Mouse (Mus musculus) gastrocnemius, adult 2 months (tissue): ENCODE data around the gene Gm10160. TPM values are rescaled to one million over a fixed set of nuclear protein-coding genes. Genes with fewer than 3 reads are reported as not detected.

Experiments used
- DNase-seq: peaks from one replicate; pipeline ENCODE4 v3.0.0; 2022
- H3K27ac ChIP-seq: fragments of 200-600 bp; 2 replicates; pipeline ENCODE4 v1.8.1; 2022; ENCODE audit warnings: mild to moderate bottlenecking
- H3K4me3 ChIP-seq: fragments of 200-600 bp; 2 replicates; pipeline ENCODE4 v1.8.1; 2022; ENCODE audit warnings: mild to moderate bottlenecking, moderate library complexity
- CTCF ChIP-seq: fragments of 200-600 bp; IDR thresholded peaks from 2 replicates; pipeline ENCODE4 v1.8.1; 2022; ENCODE audit warnings: antibody characterized with exemption, mild to moderate bottlenecking, moderate library complexity
- intact Hi-C: fragments of 180-260 bp; cut with DNase I; formaldehyde crosslinking; loops from one replicate; pipeline ENCODE4 v1.15.1; 2025
- total RNA-seq, 2 experiments: library from RNA; stranded (reverse); gene quantifications; 2 replicates each; pipeline ENCODE4 v1.2.3; 2021

Gm10160 gene
- total RNA-seq, 2 experiments from 2014 or later = not detected

GRCm38 (mm10) chr7:81867231-81867930 is 11.8 kb upstream of the Gm10160 start:
- no peak for DNase-seq
- peak overlapping the region; percentile 50 for H3K27ac ChIP-seq
- TF ChIP-seq CTCF = no peak
- intact Hi-C loops = no loop called here
- no peak overlapping the region for H3K4me3 ChIP-seq

GRCm38 (mm10) chr7:81865937-81866336 is 10.3 kb upstream of the Gm10160 start:
- TF ChIP-seq CTCF = no peak
- no peak overlapping the region for H3K27ac ChIP-seq

GRCm38 (mm10) chr7:81864552-81864951 is 9.0 kb upstream of the Gm10160 start:
- no peak for TF ChIP-seq CTCF
- DNase-seq = no peak
- intact Hi-C loops = loop anchor here (5.0 kb wide), 1 partner anchor 77 kb away; the partner anchor contains the start of gene 3110040N11Rik
- H3K27ac ChIP-seq = peak overlapping the region; percentile 75; the same call in 1 of the 2 replicates
- H3K4me3 ChIP-seq = no peak overlapping the region

More at GRCm38 (mm10) chr7:81865937-81866336, 10.3 kb upstream of the Gm10160 start:
- H3K4me3 ChIP-seq = no peak overlapping the region
- no peak for DNase-seq
- intact Hi-C loops = no loop called here

GRCm38 (mm10) chr7:81862587-81863583 is 7.3 kb upstream of the Gm10160 start:
- DNase-seq = peak; percentile 82
- intact Hi-C loops = loop anchor here (5.0 kb wide), 1 partner anchor 76 kb away; the partner anchor contains the start of gene 3110040N11Rik
- Histone ChIP-seq H3K27ac (peak overlapping the region; percentile 75), H3K4me3 (peak overlapping the region; percentile 59)
- TF ChIP-seq CTCF = no peak

GRCm38 (mm10) chr7:81861921-81862320 is 6.3 kb upstream of the Gm10160 start:
- TF ChIP-seq CTCF = no peak
- Histone ChIP-seq H3K4me3 (no peak overlapping the region), H3K27ac (peak overlapping the region; percentile 75)
- intact Hi-C loops = loop anchor here (5.0 kb wide), 1 partner anchor 75 kb away; the partner anchor contains the start of gene 3110040N11Rik
- no peak for DNase-seq

GRCm38 (mm10) chr7:81861461-81861860 is 5.9 kb upstream of the Gm10160 start:
- intact Hi-C loops = loop anchor here (5.0 kb wide), 1 partner anchor 74 kb away; the partner anchor contains the start of gene 3110040N11Rik
- TF ChIP-seq CTCF = no peak
- Histone ChIP-seq H3K4me3 (peak overlapping the region; percentile 83), H3K27ac (peak overlapping the region; percentile 75)
- DNase-seq = no peak

- H3K4me3 ChIP-seq = peak overlapping the region; percentile 83
- intact Hi-C loops = loop anchor here (5.0 kb wide), 1 partner anchor 74 kb away; the partner anchor contains the start of gene 3110040N11Rik
- no peak for DNase-seq
- peak overlapping the region; percentile 75; the same call in 1 of the 2 replicates for H3K27ac ChIP-seq
- no peak for TF ChIP-seq CTCF
These were observed 5.4 kb upstream of the Gm10160 start for GRCm38 (mm10) chr7:81860996-81861395.

GRCm38 (mm10) chr7:81860071-81860470 is 4.5 kb upstream of the Gm10160 start:
- no peak for TF ChIP-seq CTCF
- DNase-seq = peak; percentile 58
- peak overlapping the region; percentile 83 for H3K4me3 ChIP-seq
- intact Hi-C loops = loop anchor here (5.0 kb wide), 1 partner anchor 73 kb away; the partner anchor contains the start of gene 3110040N11Rik
- H3K27ac ChIP-seq = peak overlapping the region; percentile 82

GRCm38 (mm10) chr7:81858968-81859721 is 3.6 kb upstream of the Gm10160 start, which contains the start of gene Tm6sf1:
TSS of gene Tm6sf1 (plus strand) at chr7:81859001.
- intact Hi-C loops = no loop called here
- peak; percentile 63 for DNase-seq
- peak within 1 kb of the TSS; percentile 83 for H3K4me3 ChIP-seq
- H3K27ac ChIP-seq = peak within 1 kb of the TSS; percentile 82
- no peak for TF ChIP-seq CTCF

- peak overlapping the region; percentile 82; the same call in 1 of the 2 replicates for H3K27ac ChIP-seq
- intact Hi-C loops = no loop called here
These were observed 2.6 kb upstream of the Gm10160 start for GRCm38 (mm10) chr7:81858236-81858635.

GRCm38 (mm10) chr7:81856221-81856620 is 627 bp upstream of the Gm10160 start:
- Histone ChIP-seq H3K27ac (no peak overlapping the region), H3K4me3 (no peak overlapping the region)
- DNase-seq = no peak
- TF ChIP-seq CTCF = no peak
- intact Hi-C loops = no loop called here

More at GRCm38 (mm10) chr7:81858236-81858635, 2.6 kb upstream of the Gm10160 start:
- H3K4me3 ChIP-seq = peak overlapping the region; percentile 83
- TF ChIP-seq CTCF = no peak
- no peak for DNase-seq
